Mouse (Mus musculus) ovary, postnatal 14 days (tissue): ENCODE data around the gene Gm6583.
"Not testable (repeated sequence)": the region's sequence is repeated elsewhere in the genome, so short reads cannot be mapped to it uniquely, and the experiment has no call there.

Source experiments
- DNase-seq: peaks from one replicate; pipeline ENCODE4 v3.0.0; 2022; ENCODE audit warnings: low spot score

Gm6583 gene

DNA sequence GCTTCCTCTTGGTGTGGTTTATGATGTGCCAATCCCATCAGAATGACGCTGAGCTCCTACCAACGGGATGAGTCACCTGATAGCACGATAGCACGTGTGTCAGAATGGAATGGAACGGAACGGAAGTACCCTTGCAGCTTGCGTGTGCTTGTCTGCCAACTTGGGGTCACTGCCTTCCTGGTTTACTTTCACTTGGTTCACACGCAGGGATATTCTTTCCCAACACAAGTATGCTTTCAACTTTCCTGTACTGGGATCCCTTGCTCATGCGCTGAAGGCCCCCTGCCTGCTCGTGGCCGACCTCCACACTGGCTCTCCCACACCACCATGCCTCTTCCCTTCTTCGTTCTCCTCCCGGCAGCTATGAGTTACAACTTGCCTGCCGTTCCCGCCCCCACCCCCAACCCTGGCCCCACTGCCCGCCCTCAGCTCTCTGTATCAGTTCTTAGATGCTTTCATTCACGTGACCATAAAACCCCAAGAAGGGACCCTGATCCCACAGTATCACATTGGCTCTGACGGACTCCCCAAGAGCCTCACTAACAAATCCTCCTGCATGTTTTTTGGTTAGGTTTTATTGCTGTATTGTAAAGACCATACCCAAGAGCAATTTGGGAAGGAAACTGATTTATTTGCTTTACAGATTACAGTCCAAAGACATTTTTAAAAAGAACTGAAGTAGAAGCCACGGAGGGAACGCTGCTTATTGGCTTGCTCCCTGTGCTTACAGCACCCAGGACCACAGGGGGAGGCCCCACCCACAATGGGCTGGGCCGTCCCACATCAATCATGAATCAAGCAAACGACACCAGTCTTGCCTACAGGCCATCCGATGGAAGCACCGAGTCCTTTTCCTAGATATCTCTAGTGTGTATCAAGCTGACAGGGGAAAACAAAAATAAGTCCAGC, 30.9 kb downstream of the Gm6583 start:
- DNase-seq = peak; percentile 13

DNA sequence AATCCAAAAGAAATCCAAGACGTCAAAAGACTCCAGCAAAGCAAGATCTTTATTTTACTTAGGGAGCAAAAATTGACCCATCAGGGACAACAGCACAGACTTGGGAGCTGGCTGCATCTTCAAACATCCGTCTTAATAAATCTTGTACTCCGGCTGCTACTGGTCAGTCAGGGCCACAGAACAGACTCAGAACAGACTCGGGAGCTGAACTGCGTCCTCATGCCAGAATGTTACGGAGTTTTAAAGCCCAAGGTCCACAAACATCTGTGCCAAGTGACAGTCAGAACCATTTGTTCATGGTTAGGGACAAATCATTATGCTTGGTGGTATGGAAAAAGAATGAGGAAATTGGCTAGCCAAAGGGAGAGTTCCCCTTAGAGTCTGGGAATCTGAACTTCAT, 32.6 kb downstream of the Gm6583 start:
- no peak for DNase-seq

DNA sequence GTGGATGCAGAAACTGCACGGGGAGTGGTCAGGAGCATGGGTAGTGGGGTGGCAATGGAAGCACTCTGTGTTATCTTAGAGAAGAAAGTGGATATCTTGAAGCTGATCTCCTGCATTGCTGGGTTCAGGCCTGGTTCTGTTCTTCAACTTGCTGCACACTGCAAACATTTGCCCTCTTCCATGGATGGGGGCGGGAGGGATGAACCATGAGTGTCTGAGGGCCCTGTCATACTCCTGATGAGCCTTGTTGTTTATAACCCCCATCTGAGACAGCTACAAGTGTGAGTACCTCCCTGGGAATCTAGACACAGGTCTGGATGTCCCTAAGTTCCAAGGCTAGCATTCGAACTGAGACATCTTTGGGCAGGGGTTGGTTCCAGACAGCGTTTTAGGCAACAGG, 34.5 kb downstream of the Gm6583 start:
- no peak for DNase-seq

DNA sequence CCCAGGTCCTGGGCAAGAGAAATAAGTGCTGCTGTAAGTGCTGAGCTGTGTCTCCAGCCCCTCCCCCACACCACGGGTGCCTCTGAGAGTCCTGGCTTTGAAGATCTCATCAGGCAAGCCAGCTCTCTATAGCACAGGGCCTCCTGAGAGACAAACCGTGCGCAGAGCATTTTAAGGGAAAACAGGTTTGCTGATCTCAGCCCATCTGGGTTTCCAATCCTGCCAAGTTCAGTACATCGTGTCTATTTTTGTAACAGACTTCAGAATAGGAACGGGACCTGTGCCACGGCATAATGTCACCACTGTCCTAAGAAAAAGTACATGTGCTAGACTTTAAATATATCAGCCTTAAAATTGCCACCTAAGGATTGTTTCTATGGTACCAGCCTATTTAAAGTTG, 34.9 kb downstream of the Gm6583 start:
- no peak for DNase-seq

DNA sequence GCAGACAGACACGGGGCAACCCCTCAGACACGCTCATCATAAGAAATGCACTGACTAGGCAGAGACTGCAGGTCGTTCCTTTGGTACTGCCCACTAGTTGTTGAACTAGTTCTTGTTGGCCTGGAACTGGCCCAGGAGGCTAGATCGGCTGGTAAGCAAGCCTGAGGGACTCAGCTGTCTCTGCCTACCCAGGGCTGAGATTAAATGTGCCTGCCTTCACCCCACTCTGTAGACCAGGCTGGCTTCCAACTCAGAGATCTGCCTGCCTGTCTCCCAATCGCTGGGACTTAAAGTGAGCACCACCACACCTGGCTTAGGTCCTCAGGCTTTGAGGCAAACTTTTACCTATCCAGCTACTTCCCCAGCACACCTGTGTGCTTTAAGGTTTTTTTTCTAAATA, 35.5 kb downstream of the Gm6583 start:
- no peak for DNase-seq

DNA sequence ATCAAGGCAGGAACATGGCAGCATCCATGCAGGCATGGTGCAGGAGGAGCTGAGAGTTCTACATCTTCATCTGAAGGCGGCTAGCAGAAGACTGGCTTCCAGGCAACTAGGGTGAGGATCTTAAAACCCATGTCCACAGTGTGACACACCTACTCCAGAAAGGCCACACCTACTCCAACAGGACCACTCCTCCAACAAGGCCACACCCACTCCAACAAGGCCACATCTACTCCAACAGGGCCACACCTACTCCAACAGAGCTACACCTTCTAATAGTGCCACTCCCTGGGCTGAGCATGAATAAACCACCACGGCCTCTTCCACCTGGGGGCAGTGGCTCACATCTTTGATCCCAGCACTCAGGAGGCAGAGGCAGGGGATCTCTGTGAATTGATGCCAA, 36.5 kb downstream of the Gm6583 start:
- DNase-seq = not testable (repeated sequence)

DNA sequence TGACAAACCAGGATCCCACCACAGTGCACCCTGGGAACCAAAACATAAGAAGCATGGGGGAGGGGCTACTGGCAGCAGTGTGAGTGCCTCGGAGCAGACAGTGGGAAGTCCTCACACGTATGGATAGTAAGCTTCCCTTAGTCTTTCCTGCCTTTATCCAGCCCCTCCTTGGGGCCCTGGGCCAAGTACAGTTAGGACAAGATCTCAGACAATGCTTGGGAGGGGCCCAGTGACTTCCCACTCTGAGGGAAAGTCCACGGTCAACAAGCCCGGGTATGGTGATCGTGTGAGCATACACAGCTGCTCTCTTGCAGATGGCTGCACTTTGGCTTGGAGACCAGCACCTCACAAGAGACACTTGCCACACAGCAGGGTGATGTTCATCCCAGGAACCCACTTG, 38.5 kb downstream of the Gm6583 start:
- no peak for DNase-seq

DNA sequence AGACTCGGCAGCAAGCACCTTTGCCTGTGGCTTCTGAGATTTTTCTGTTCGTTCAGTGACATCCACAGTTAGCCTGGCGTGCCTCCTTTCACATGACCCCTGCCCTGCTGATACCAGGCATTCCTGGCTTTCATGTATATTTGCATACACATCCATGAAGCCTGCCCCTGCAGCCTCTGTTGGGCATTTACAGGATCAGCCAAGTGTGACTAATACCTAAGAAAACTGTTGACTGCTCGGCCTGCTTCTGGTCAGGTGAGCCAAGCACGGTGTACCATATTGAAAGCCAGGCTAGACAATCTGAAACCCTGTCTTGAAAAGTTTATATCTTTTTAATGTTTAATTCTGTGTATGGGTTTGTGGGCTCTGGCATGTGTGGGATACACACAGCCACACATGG, 39.4 kb downstream of the Gm6583 start:
- no peak for DNase-seq

DNA sequence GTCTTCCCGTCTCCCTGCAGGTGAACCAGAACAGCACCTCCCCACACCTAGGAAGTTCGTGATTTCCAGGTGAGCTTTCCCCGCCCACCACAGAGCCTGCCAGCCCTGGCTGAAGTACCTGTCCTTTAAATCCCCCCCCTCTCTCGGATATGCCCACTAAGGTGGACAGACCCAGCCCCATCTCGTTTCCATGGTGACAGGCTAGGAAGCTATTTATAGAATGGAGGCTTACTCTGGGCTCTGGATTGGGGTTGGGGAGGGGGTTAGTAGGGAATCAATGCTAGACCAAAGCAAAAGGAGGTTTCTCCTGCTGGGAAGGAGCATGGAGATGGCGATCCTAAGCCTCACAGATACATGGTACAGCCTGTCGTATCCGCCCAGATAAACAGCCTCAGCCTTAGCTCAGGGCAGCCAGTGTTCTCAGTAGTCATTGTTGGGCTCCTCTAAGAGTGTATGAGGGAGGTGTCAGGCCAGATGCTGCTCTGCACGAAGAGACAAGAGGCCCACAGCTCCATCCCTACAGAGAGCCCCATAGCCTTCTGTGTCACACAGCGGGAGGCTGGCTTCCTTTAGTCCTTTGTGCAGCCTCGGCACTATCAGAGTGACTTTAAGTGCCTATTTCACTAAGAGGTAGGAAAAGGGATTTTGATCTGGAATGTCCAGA, 42.5 kb downstream of the Gm6583 start:
- DNase-seq = no peak

DNA sequence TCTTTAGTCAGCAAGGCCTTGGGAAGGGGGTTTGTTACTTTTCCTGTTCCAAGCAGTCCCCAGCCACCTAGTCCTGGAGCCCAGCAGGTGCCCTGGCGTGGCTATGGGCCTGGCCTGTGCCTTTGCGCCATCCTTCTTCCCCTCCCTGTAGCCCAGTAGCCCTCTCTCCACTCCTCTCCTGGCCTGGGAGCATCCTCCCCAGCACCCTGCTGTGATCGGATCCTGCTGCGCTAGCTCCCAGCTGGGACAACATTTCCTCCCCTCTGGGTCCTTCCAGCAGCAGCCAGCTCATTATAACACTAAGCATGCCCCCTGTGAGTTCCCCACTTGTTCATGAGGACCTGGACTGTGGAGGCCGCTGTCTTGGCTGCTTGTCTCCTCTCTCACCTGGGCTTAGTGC, 50.0 kb downstream of the Gm6583 start:
- no peak for DNase-seq
